Mouse (Mus musculus): ENCODE data around the gene Leo1. TPM values are rescaled to one million over a fixed set of nuclear protein-coding genes. Genes with fewer than 3 reads are reported as not detected.
A peak's percentile ranks its signal among the peaks of the same experiment; 100 is the strongest.
"Not testable (repeated sequence)": the region's sequence is repeated elsewhere in the genome, so short reads cannot be mapped to it uniquely, and the experiment has no call there.

Leo1 gene
- polyA plus RNA-seq, 1 experiment from 2014 or later = 49.4 TPM

GRCm38 (mm10) chr9:75429657-75430056 is 11.7 kb upstream of the Leo1 start:
- Histone ChIP-seq H3K9me3 (replicated peaks) (no peaks in the 10 kb centered on the region), H3K4me1 (no peaks in the 10 kb centered on the region), H3K36me3 (no peaks in the 10 kb centered on the region), H3K27ac (replicated peaks) (no peak overlapping the region), H3K27me3 (ENCODE audit: low read depth, poor library complexity, severe bottlenecking) (no peaks in the 10 kb centered on the region), H3K4me3 (no peak overlapping the region)
- no peak for DNase-seq (ENCODE audit: low spot score)
- WGBS = 83% methylated on average over 1 of the region's 1 CpGs

DNA sequence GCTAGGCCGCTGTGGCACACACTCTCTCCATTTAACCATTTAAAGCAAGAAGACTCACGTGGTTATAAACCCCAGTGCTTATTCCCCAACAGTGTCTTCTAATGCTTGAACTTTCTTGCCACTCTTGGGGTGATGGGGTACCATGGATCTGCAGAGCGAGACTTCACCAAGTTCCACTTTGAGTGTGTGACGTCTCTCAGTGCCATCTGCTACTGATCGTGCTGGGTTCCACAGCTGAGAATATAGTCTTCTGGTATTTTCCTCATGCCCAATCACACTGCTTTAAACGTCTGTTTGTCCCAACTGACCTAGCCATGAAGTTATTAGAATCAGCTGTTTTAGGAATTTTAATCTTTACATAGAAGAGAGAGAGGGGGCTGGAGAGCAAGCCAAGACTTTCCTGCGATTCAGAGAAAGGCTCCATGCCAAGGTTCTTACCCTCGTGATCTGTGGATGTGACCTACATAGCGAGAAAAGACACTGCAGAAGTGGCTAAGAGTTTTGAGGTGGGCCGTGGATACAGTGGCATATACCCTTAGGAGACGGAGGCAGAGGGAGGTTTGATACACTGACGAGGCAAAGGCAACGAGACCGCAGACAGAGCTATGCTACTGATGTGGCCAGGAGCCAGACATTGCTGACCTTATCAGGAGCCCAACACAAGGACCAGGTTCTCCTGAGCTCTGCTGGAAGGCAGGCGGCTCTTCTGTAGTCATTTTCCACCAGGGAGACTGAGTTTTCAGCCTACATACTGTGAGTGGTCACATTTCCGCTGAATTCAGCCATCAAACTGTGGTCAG is 10.3 kb upstream of the Leo1 start:
- no peak for DNase-seq (ENCODE audit: low spot score)
- WGBS = 81% methylated on average over 16 of the region's 16 CpGs
- no peak overlapping the region for H3K4me3 ChIP-seq

GRCm38 (mm10) chr9:75432694-75433093 is 8.6 kb upstream of the Leo1 start:
- H3K4me1 ChIP-seq = peaks cover 20% of the 10 kb centered on the region
- H3K4me3 ChIP-seq = no peak overlapping the region
- WGBS = 92% methylated on average over 3 of the region's 3 CpGs
- no peaks in the 10 kb centered on the region for H3K36me3 ChIP-seq
- H3K9me3 ChIP-seq (replicated peaks) = no peaks in the 10 kb centered on the region
- no peak for DNase-seq (ENCODE audit: low spot score)
- H3K27me3 ChIP-seq (ENCODE audit: low read depth, poor library complexity, severe bottlenecking) = no peaks in the 10 kb centered on the region
- no peak overlapping the region for H3K27ac ChIP-seq (replicated peaks)

More for the DNA sequence above, 10.3 kb upstream of the Leo1 start:
- H3K27me3 ChIP-seq (ENCODE audit: low read depth, poor library complexity, severe bottlenecking) = no peaks in the 10 kb centered on the region
- H3K27ac ChIP-seq (replicated peaks) = peak overlapping the region; percentile 17; the same call in 1 of the 2 replicates
- H3K9me3 ChIP-seq (replicated peaks) = no peaks in the 10 kb centered on the region
- H3K4me1 ChIP-seq = peaks cover 12% of the 10 kb centered on the region
- H3K36me3 ChIP-seq = no peaks in the 10 kb centered on the region

DNA sequence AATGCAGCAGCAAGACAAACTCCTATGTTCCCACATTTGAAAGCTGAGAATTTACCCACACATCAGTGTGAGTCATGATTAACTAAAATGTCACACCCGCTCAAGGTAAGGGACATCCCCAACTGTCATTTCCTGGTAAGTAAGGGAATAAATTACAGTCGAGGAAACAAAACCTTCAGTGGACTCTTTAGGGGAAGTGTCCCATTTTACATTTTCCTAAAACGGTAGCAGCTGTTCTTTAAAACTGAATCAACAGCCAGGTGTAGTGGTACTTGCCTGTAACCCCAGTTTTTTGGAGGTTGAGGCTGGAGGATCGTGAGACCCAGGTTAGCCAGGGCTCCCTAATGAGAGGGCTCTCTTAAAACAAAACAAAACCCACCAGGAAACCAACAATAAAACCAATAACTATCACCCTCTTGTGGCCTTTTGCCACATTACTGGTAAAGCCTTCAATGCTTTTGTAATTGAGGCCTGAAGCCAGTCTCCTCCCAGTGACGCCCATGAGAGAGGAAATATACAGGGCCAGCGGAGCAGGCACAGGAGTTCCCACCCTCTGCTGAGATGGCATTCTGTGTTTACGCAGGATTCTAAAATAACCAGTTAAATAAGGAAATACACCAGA is 7.0 kb upstream of the Leo1 start:
- H3K27me3 ChIP-seq (ENCODE audit: low read depth, poor library complexity, severe bottlenecking) = no peaks in the 10 kb centered on the region
- no peaks in the 10 kb centered on the region for H3K9me3 ChIP-seq (replicated peaks)
- WGBS = 59% methylated on average over 7 of the region's 7 CpGs
- DNase-seq (ENCODE audit: low spot score) = no peak
- no peak overlapping the region for H3K27ac ChIP-seq (replicated peaks)
- H3K36me3 ChIP-seq = no peaks in the 10 kb centered on the region
- H3K4me3 ChIP-seq = no peak overlapping the region
- H3K4me1 ChIP-seq = peaks cover 25% of the 10 kb centered on the region

GRCm38 (mm10) chr9:75434872-75435271 is 6.5 kb upstream of the Leo1 start:
- no peak for DNase-seq (ENCODE audit: low spot score)
- no peak overlapping the region for H3K4me3 ChIP-seq

DNA sequence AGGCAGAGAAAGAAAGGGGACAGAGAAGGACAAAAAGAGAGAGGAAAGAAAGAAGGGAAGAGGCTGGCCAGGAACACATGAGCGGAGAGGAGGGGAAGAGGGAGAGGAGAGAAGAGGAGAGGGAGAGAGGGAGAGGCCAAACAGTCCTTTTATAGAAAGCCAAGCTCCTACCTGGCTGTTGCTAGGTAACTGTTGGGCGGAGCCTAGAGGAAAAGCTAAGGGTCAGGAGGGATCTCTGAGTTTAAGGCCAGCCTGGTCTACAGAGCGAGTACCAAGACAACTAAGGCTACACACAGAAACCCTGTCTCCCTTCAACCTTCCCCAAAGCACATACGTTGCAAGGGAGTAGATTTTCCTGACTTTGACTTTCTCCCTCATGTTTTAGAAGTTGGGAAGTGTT is 6.0 kb upstream of the Leo1 start:
- Histone ChIP-seq H3K27me3 (ENCODE audit: low read depth, poor library complexity, severe bottlenecking) (no peaks in the 10 kb centered on the region), H3K36me3 (no peaks in the 10 kb centered on the region), H3K4me1 (peaks cover 25% of the 10 kb centered on the region), H3K9me3 (replicated peaks) (no peaks in the 10 kb centered on the region), H3K27ac (replicated peaks) (peak overlapping the region; percentile 87), H3K4me3 (no peak overlapping the region)
- 78% methylated on average over 4 of the region's 4 CpGs for WGBS
- no peak for DNase-seq (ENCODE audit: low spot score)

More at GRCm38 (mm10) chr9:75434872-75435271, 6.5 kb upstream of the Leo1 start:
- 83% methylated on average over 6 of the region's 6 CpGs for WGBS
- no peaks in the 10 kb centered on the region for H3K36me3 ChIP-seq
- H3K9me3 ChIP-seq (replicated peaks) = no peaks in the 10 kb centered on the region
- peaks cover 25% of the 10 kb centered on the region for H3K4me1 ChIP-seq
- H3K27me3 ChIP-seq (ENCODE audit: low read depth, poor library complexity, severe bottlenecking) = no peaks in the 10 kb centered on the region
- H3K27ac ChIP-seq (replicated peaks) = peak overlapping the region; percentile 87

- Histone ChIP-seq H3K4me3 (0 out of 2 replicates have a peak overlapping the region, but pooled peaks have one; percentile 22), H3K36me3 (no peaks in the 10 kb centered on the region), H3K9me3 (replicated peaks) (no peaks in the 10 kb centered on the region), H3K4me1 (peaks cover 25% of the 10 kb centered on the region), H3K27ac (replicated peaks) (peak overlapping the region; percentile 87), H3K27me3 (ENCODE audit: low read depth, poor library complexity, severe bottlenecking) (no peaks in the 10 kb centered on the region)
- 5% methylated on average over 12 of the region's 12 CpGs for WGBS
- DNase-seq (ENCODE audit: low spot score) = peak; percentile 88
These were observed 5.4 kb upstream of the Leo1 start for GRCm38 (mm10) chr9:75435918-75436317.

GRCm38 (mm10) chr9:75437653-75438385 is 3.5 kb upstream of the Leo1 start:
- H3K9me3 ChIP-seq (replicated peaks) = no peaks in the 10 kb centered on the region

DNA sequence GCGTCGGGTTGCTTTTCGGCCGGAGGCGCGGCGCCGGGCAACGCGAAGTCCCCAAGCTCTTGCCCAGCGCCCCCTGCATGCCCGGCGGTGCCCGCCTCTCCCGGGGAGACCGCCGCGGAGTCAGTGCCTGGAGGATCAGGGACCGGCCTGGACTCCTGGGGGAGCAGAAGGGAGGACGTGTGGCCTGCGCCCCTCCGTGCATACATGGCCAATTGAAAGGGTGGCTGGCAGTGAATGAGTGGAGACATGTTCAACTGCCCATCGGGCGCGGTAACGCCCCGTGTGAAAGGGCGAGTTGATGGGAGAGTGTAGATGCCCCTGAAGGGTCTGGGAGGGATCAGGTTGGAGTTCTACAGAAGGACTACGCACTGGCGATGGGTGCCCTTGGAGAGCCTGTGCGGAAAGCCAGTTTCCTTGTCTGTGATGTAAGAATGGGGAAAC is 387 bp downstream of the Leo1 start:
- Histone ChIP-seq H3K27me3 (ENCODE audit: low read depth, poor library complexity, severe bottlenecking) (no peaks in the 10 kb centered on the region), H3K4me3 (peak overlapping the region; percentile 97), H3K9me3 (replicated peaks) (no peaks in the 10 kb centered on the region), H3K4me1 (peaks cover 21% of the 10 kb centered on the region), H3K36me3 (peaks cover 27% of the 10 kb centered on the region), H3K27ac (replicated peaks) (peak overlapping the region; percentile 96)
- DNase-seq (ENCODE audit: low spot score) = no peak
- WGBS = under 1% methylated on average over 31 of the region's 31 CpGs

More at GRCm38 (mm10) chr9:75437653-75438385, 3.5 kb upstream of the Leo1 start:
- peaks cover 35% of the 10 kb centered on the region for H3K4me1 ChIP-seq
- peak; percentile 37 for DNase-seq (ENCODE audit: low spot score)
- H3K4me3 ChIP-seq = no peak overlapping the region
- no peaks in the 10 kb centered on the region for H3K36me3 ChIP-seq
- 30% methylated on average over 6 of the region's 6 CpGs for WGBS
- 0 out of 2 replicates have a peak overlapping the region, but pooled peaks have one; percentile 33 for H3K27ac ChIP-seq (replicated peaks)
- H3K27me3 ChIP-seq (ENCODE audit: low read depth, poor library complexity, severe bottlenecking) = no peaks in the 10 kb centered on the region

GRCm38 (mm10) chr9:75444981-75445380 is 3.7 kb downstream of the Leo1 start:
- H3K4me1 ChIP-seq = peaks cover 14% of the 10 kb centered on the region
- H3K27ac ChIP-seq (replicated peaks) = no peak overlapping the region
- peaks cover 59% of the 10 kb centered on the region for H3K36me3 ChIP-seq
- WGBS = 94% methylated on average over 15 of the region's 15 CpGs
- H3K4me3 ChIP-seq = no peak overlapping the region
- DNase-seq (ENCODE audit: low spot score) = no peak
- H3K9me3 ChIP-seq (replicated peaks) = no peaks in the 10 kb centered on the region
- no peaks in the 10 kb centered on the region for H3K27me3 ChIP-seq (ENCODE audit: low read depth, poor library complexity, severe bottlenecking)

DNA sequence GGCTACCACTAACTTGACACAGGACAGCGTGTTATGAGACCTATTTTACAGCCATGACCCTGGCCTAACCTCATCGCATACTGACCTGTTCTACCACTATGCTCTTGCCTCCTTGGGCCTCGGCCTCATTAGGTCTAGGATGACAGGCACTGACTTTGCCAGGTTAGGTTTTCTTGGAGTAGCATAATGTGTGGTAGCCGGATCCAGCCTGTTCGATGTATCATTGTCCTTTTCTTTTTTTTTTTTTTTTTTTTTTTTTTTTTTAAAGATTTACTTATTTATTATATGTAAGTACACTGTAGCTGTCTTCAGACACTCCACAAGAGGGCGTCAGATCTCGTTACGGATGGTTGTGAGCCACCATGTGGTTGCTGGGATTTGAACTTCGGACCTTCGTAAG is 5.2 kb downstream of the Leo1 start:
- H3K27ac ChIP-seq (replicated peaks); DNase-seq (ENCODE audit: low spot score); H3K9me3 ChIP-seq (replicated peaks); H3K27me3 ChIP-seq (ENCODE audit: low read depth, poor library complexity, severe bottlenecking); H3K4me3 ChIP-seq: not testable (repeated sequence)
- Histone ChIP-seq H3K36me3 (peaks cover 71% of the 10 kb centered on the region), H3K4me1 (peaks cover 14% of the 10 kb centered on the region)
- 87% methylated on average over 10 of the region's 10 CpGs for WGBS

- H3K4me1 ChIP-seq = peaks cover 2% of the 10 kb centered on the region
- DNase-seq (ENCODE audit: low spot score) = no peak
- H3K27me3 ChIP-seq (ENCODE audit: low read depth, poor library complexity, severe bottlenecking) = no peaks in the 10 kb centered on the region
- H3K4me3 ChIP-seq = no peak overlapping the region
- no peak overlapping the region for H3K27ac ChIP-seq (replicated peaks)
- no peaks in the 10 kb centered on the region; the same call in 1 of the 2 replicates for H3K9me3 ChIP-seq (replicated peaks)
- 97% methylated on average over 3 of the region's 3 CpGs for WGBS
- H3K36me3 ChIP-seq = peaks cover 85% of the 10 kb centered on the region
These were observed 6.7 kb downstream of the Leo1 start for GRCm38 (mm10) chr9:75448021-75448420.

Measured in midbrain, embryonic 10.5 days (tissue).